Mouse (Mus musculus): ENCODE measurements around the gene Tmem246.

DNA sequence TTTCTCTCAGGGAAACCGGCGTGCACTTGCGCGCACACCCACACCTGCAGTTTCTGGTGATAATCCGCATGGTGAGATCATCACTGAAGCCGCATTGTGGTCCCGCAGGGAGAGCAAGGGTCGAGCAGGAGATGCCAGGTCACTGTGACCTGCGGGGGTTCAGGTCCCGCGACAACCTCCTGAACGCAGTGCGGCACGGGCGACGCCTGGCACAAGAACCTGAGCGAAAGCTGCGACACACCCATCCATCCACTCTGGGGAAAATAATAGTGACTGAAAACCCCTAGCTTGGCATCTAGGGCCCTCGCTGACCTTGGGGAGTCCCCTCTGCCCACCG, 862 bp downstream of the Tmem246 start:
- TF ChIP-seq CTCF (IDR thresholded peaks at IDR 0.05; ENCODE audit: borderline replicate concordance, insufficient read depth, low read depth, low read length), result no peak
- TF ChIP-seq POLR2A (IDR thresholded peaks at IDR 0.05; ENCODE audit: borderline replicate concordance, insufficient read depth, low read length), result no peak
